Mouse (Mus musculus) heart, embryonic 12.5 days (tissue): Measurements from ENCODE around the gene Cdcp2. TPM values are rescaled to one million over a fixed set of nuclear protein-coding genes. Genes with fewer than 3 reads are reported as not detected.

Source experiments
- ATAC-seq: fragments of 200-750 bp; cut with Nextera tagmentation; 2 replicates; pipeline ENCODE4 v1.8.0; 2017; ENCODE audit warnings: moderate TSS enrichment, moderate library complexity; ENCODE audit not compliant: insufficient number of reproducible peaks, low FRiP score
- H3K27ac ChIP-seq: fragments of 300-500 bp; sonication (generic); 2 replicates; pipeline ENCODE4 v1.5.1; 2016; ENCODE audit warnings: mild to moderate bottlenecking, moderate library complexity; ENCODE audit not compliant: poor library complexity, severe bottlenecking
- H3K27me3 ChIP-seq: fragments of 300-500 bp; sonication (generic); replicated peaks from 2 replicates; pipeline ENCODE4 v1.6.1; 2016; ENCODE audit warnings: mild to moderate bottlenecking, moderate library complexity
- H3K36me3 ChIP-seq: fragments of 300-500 bp; sonication (generic); 2 replicates; pipeline ENCODE4 v1.6.1; 2016; ENCODE audit warnings: mild to moderate bottlenecking, moderate library complexity
- H3K4me1 ChIP-seq: fragments of 300-500 bp; sonication (generic); replicated peaks from 2 replicates; pipeline ENCODE4 v1.6.1; 2016; ENCODE audit warnings: mild to moderate bottlenecking
- H3K4me2 ChIP-seq: fragments of 300-500 bp; sonication (generic); 2 replicates; pipeline ENCODE4 v1.6.1; 2016; ENCODE audit warnings: mild to moderate bottlenecking, moderate library complexity
- H3K4me3 ChIP-seq: fragments of 300-500 bp; sonication (generic); 2 replicates; pipeline ENCODE4 v1.5.1; 2016; ENCODE audit warnings: mild to moderate bottlenecking
- H3K9ac ChIP-seq: fragments of 300-500 bp; sonication (generic); 2 replicates; pipeline ENCODE4 v1.6.1; 2016; ENCODE audit warnings: mild to moderate bottlenecking, moderate library complexity
- H3K9me3 ChIP-seq: fragments of 300-500 bp; sonication (generic); replicated peaks from 2 replicates; pipeline ENCODE4 v1.6.1; 2016; ENCODE audit warnings: mild to moderate bottlenecking, moderate library complexity
- WGBS: fragments of 180-500 bp; shearing (Covaris S2); methylation state at CpG from one replicate; pipeline ENCODE4 v1.1.7; 2016; 5-methylcytosine and 5-hydroxymethylcytosine counted together
- polyA plus RNA-seq: library from polyadenylated mRNA; unstranded; fragments of >200 nt; fragmentation: Nextera tagmentation; extraction: Ambion mirVana; gene quantifications from 2 replicates; pipeline ENCODE4 v1.2.1, GENCODE M21; 2016

The Cdcp2 gene
- not detected in 2 replicates for polyA plus RNA-seq

- peaks cover 5% of the 10 kb centered on the region for H3K27me3 ChIP-seq
- H3K9me3 ChIP-seq, result no peaks in the 10 kb centered on the region
- H3K4me3 ChIP-seq, result no peak within 1 kb of the TSS
- H3K9ac ChIP-seq, result no peak within 1 kb of the TSS
- 62% methylated on average over 16 of the region's 16 CpGs for WGBS
- H3K36me3 ChIP-seq, result no peaks in the 10 kb centered on the region
- ATAC-seq, result no peak
- H3K4me1 ChIP-seq, result peaks cover 11% of the 10 kb centered on the region; the same call in 1 of the 2 replicates
- H3K4me2 ChIP-seq, result no peak within 1 kb of the TSS
- H3K27ac ChIP-seq, result no peak within 1 kb of the TSS
These were observed at the start of gene Cdcp2 for GRCm38 (mm10) chr4:107096841-107097373. Gene Cdcp2 (plus strand): TSS chr4:107096891.

GRCm38 (mm10) chr4:107047806-107048205 lies 48.9 kb upstream of the Cdcp2 start:
- 91% methylated on average over 5 of the region's 5 CpGs for WGBS
- Histone ChIP-seq H3K9me3 (no peaks in the 10 kb centered on the region), H3K27me3 (no peaks in the 10 kb centered on the region), H3K4me1 (no peaks in the 10 kb centered on the region), H3K9ac (no peak overlapping the region), H3K4me2 (no peak overlapping the region), H3K27ac (no peak overlapping the region), H3K36me3 (peaks cover 56% of the 10 kb centered on the region), H3K4me3 (no peak overlapping the region)
- ATAC-seq, result no peak

DNA sequence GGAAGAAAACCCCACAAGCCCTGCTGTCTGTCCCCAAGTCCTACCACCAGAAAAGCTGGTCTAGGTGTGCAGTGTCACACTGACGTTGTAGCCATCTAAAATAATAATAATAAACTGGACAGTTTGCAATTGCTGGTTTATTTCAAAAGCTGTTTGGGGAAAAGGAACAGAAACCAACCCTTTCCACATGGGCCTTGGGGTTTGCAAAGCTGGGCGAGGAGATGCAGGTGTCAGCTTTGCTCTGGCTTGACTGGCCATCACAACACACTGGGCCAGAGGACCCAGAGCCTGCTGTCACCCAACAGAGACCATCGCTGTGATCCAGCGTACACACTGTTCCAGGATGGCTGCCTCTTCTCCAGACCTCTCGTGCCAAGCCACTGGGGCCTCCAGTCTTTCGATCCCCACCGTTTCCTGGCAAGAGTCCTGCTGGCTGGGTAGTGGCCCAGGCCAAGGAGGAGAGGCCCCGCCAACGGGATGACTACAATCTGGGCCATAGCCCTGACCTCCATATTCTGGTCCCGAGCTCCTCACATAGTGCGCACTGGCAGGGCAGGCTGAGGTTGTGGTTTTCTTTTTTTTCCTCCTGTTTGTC lies 48.0 kb upstream of the Cdcp2 start:
- Histone ChIP-seq H3K9ac (no peak overlapping the region), H3K27ac (no peak overlapping the region), H3K36me3 (peaks cover 51% of the 10 kb centered on the region), H3K4me1 (no peaks in the 10 kb centered on the region), H3K27me3 (no peaks in the 10 kb centered on the region), H3K9me3 (no peaks in the 10 kb centered on the region), H3K4me3 (no peak overlapping the region), H3K4me2 (no peak overlapping the region)
- 91% methylated on average over 11 of the region's 11 CpGs for WGBS
- no peak for ATAC-seq

- no peak for ATAC-seq
- WGBS, result 38% methylated on average over 4 of the region's 4 CpGs
- H3K9me3 ChIP-seq, result no peaks in the 10 kb centered on the region
- H3K27ac ChIP-seq, result no peak overlapping the region
- no peak overlapping the region for H3K4me2 ChIP-seq
- no peaks in the 10 kb centered on the region for H3K27me3 ChIP-seq
- H3K4me1 ChIP-seq, result no peaks in the 10 kb centered on the region
- no peak overlapping the region for H3K4me3 ChIP-seq
- no peak overlapping the region for H3K9ac ChIP-seq
- peaks cover 37% of the 10 kb centered on the region for H3K36me3 ChIP-seq
These were observed 44.8 kb upstream of the Cdcp2 start for GRCm38 (mm10) chr4:107051889-107052288.

DNA sequence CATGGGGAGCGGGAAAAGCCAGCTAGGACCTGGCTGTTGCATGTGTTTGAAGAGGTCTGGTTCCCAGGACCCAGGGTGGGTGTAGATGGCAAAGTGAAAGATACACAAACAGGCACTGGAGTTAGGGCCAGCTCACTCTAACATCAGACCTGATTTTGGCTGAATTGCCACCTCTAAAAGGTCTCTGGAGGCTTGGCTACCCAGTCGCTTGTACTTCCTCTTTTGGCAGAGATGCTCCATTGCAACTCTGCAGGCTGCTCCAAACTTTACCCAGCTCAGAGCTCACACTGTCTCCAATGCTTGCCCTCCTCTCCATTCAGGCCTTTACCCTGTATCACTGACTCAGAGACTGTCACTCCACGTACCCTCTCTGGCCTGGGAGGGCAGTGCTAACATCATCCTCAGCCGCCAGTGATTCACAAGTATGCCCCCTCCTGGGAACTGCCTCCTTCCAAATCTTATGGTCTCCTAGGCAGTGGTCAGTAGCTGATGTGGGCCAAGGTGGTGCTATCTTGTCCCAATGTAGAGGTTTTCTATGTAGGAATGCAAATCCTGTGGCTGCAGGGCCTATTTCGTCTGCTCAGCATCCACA lies 43.6 kb upstream of the Cdcp2 start:
- H3K27me3 ChIP-seq, result no peaks in the 10 kb centered on the region
- H3K4me1 ChIP-seq, result no peaks in the 10 kb centered on the region
- no peak overlapping the region for H3K4me3 ChIP-seq
- H3K4me2 ChIP-seq, result no peak overlapping the region
- H3K36me3 ChIP-seq, result peaks cover 37% of the 10 kb centered on the region
- no peak overlapping the region for H3K27ac ChIP-seq
- H3K9ac ChIP-seq, result no peak overlapping the region
- WGBS, result 41% methylated on average over 5 of the region's 5 CpGs
- ATAC-seq, result no peak
- no peaks in the 10 kb centered on the region for H3K9me3 ChIP-seq

- H3K4me1 ChIP-seq, result no peaks in the 10 kb centered on the region
- WGBS, result 73% methylated on average over 3 of the region's 3 CpGs
- no peak overlapping the region for H3K4me3 ChIP-seq
- H3K9me3 ChIP-seq, result no peaks in the 10 kb centered on the region
- no peak for ATAC-seq
- H3K9ac ChIP-seq, result no peak overlapping the region
- no peak overlapping the region for H3K4me2 ChIP-seq
- no peak overlapping the region for H3K27ac ChIP-seq
- no peaks in the 10 kb centered on the region for H3K27me3 ChIP-seq
- H3K36me3 ChIP-seq, result peaks cover 56% of the 10 kb centered on the region
These were observed 40.6 kb upstream of the Cdcp2 start for GRCm38 (mm10) chr4:107056088-107056487.

- Histone ChIP-seq H3K27me3 (no peaks in the 10 kb centered on the region), H3K36me3 (peaks cover 76% of the 10 kb centered on the region), H3K4me1 (no peaks in the 10 kb centered on the region), H3K27ac (no peak overlapping the region), H3K4me3 (no peak overlapping the region), H3K9me3 (no peaks in the 10 kb centered on the region), H3K4me2 (no peak overlapping the region), H3K9ac (no peak overlapping the region)
- ATAC-seq, result no peak
- 81% methylated on average over 5 of the region's 5 CpGs for WGBS
These were observed 38.3 kb upstream of the Cdcp2 start for GRCm38 (mm10) chr4:107058346-107058745.

GRCm38 (mm10) chr4:107058781-107059180 lies 37.9 kb upstream of the Cdcp2 start:
- Histone ChIP-seq H3K9me3 (no peaks in the 10 kb centered on the region), H3K4me3 (no peak overlapping the region), H3K4me2 (no peak overlapping the region), H3K36me3 (peaks cover 80% of the 10 kb centered on the region), H3K4me1 (no peaks in the 10 kb centered on the region), H3K9ac (no peak overlapping the region), H3K27me3 (no peaks in the 10 kb centered on the region), H3K27ac (no peak overlapping the region)
- 80% methylated on average over 6 of the region's 6 CpGs for WGBS
- ATAC-seq, result no peak

- H3K4me1 ChIP-seq, result peaks cover 9% of the 10 kb centered on the region
- 92% methylated on average over 4 of the region's 4 CpGs for WGBS
- peaks cover 78% of the 10 kb centered on the region for H3K36me3 ChIP-seq
- no peak overlapping the region for H3K4me2 ChIP-seq
- H3K27ac ChIP-seq, result no peak overlapping the region
- H3K4me3 ChIP-seq, result no peak overlapping the region
- no peaks in the 10 kb centered on the region for H3K27me3 ChIP-seq
- no peaks in the 10 kb centered on the region for H3K9me3 ChIP-seq
- no peak for ATAC-seq
- no peak overlapping the region for H3K9ac ChIP-seq
These were observed 35.1 kb upstream of the Cdcp2 start for GRCm38 (mm10) chr4:107061560-107061959.

GRCm38 (mm10) chr4:107063214-107063613 lies 33.5 kb upstream of the Cdcp2 start:
- Histone ChIP-seq H3K36me3 (peaks cover 61% of the 10 kb centered on the region), H3K27me3 (no peaks in the 10 kb centered on the region), H3K9me3 (no peaks in the 10 kb centered on the region), H3K4me3 (no peak overlapping the region), H3K4me2 (no peak overlapping the region), H3K9ac (no peak overlapping the region), H3K4me1 (peaks cover 13% of the 10 kb centered on the region), H3K27ac (no peak overlapping the region)
- WGBS, result 87% methylated on average over 3 of the region's 3 CpGs
- no peak for ATAC-seq

DNA sequence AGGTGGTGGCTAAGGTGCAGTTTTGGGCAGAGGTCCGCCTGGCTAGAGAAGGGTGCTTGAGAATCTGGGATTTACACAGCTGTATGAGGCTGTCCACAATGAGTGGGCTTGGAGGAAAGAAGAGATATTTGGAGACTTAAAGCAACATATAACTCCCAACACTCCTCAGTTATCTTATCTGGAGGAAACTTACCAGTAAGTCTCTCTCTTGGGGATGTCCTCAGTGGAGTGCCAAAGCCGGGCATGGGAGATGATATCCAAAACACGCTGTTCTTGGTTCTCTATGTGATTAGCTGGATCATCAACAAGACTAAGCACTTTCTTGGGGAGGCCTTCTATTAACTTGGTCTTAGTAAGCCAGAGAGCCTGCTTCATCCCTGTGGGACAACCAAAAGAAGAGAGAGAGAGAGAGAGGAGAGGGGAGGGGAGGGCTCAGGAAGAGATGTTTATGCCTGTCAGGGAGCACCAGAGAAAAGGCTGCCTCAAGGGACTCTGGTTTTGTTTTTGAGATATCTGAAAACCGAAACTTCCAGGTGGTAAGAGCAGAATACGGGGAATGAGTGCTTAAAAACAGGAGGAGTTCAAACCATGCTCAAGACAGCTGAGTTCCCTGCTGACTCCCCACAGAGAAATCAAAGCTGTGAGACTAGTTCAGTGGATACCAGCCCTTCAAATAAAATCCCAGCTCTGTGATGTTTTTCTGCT lies 32.1 kb upstream of the Cdcp2 start:
- Histone ChIP-seq H3K4me2 (no peak overlapping the region), H3K4me3 (no peak overlapping the region), H3K27ac (no peak overlapping the region), H3K9me3 (no peaks in the 10 kb centered on the region), H3K27me3 (0 out of 2 replicates have a peak, but pooled peaks cover under 1% of the 10 kb centered on the region), H3K9ac (no peak overlapping the region), H3K36me3 (peaks cover 49% of the 10 kb centered on the region), H3K4me1 (peaks cover 13% of the 10 kb centered on the region)
- 76% methylated on average over 5 of the region's 5 CpGs for WGBS
- no peak for ATAC-seq
